Mouse (Mus musculus): ENCODE data around the gene Polr3c.
"Not testable (repeated sequence)": the region's sequence is repeated elsewhere in the genome, so short reads cannot be mapped to it uniquely, and the experiment has no call there.

The Polr3c gene

DNA sequence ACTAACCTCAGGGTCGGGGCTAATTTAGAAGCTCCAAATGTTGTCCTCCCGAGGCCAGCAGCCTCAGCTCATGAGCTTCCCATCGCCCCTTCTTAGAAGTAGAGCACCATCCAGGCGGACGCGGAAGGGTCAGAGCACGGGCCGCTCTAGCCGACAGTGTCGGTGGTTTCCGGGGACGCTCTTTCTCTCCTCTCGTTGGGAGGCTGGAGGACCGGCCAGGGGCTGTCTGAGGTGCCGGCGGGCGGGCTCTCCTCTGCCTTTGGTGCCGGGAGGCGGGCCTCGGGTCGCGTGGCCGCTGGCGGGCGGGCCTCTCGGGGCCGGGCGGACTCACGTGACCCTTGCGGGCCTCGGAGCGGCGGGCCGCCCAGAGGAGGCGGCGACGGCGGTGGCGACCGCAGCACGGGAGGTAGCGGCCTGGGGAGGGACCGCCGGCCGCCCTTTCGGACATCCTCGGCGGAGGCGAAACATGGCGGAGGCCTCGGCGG is at the start of gene Polr3c, which contains the start of gene Rnf115:
Gene Polr3c (minus strand): TSS at position 286 of the 485 bp plus-strand sequence.
Gene Rnf115 (plus strand): TSS at position 322 of the 485 bp plus-strand sequence.
- DNase-seq (ENCODE audit: low read depth) = peak; percentile 81

DNA sequence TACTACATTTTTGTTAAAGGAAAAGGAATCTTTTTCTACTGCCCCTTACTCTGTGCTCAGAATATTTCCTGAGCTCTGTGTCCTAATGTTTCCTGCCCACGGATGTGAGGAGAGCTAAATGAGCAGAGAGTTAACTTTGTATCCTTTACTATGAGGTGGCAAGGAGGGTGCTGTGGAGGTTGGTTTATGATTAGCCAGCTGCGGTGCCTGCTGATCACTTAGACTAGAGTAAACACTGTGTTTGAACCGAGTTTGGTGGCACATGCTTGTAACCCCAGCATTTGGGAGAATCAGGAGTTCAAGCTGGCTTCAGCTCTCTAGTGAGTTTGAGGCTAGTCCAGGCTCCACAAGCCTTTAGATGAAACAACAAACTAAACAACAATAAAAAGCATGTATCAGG is 49.7 kb upstream of the Polr3c start:
- no peak for DNase-seq (ENCODE audit: low read depth)

- DNase-seq (ENCODE audit: low read depth) = no peak
Observed at GRCm38 (mm10) chr3:96772949-96773348, 45.5 kb upstream of the Polr3c start.

GRCm38 (mm10) chr3:96769971-96770370 is 42.5 kb upstream of the Polr3c start:
- DNase-seq (ENCODE audit: low read depth) = no peak

DNA sequence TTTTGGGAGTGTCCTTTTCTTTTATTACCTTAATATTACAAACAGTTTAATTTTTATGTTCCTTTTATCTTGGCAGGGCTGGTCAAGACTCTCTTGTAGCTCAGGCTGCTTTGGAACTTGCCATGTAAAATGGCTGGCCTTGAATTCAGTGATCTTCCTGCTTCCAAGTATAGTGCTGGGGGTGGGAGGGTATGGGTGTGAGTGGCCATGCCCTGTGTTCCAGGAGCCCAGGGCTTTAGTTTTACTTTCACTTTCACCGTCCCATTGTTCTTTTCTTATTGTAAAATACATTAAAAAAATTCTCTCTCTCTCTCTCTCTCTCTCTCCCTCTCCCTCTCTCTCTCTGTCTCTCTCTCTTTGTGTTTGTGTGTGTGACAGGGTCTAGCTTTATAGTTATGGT is 37.1 kb upstream of the Polr3c start:
- DNase-seq (ENCODE audit: low read depth) = no peak

DNA sequence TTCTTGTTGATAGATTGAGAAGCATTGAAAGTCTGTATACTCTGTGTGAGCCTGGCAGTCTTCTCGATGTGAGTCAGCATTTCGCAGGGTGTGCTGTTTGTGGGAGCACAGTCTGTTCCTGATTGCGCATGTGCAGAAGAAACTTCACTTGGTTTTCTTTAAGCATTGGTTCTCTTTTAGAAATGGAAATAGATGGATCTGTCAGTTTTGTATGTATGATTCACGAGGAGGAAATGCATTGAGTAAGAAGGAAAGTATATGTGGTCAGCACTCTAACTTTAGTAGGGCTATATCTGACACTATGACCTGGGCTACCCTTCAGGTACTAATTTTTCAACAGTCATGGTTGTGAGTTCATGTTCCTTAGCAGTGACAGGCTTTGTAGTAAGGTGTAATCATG is 32.3 kb upstream of the Polr3c start:
- peak; percentile 42 for DNase-seq (ENCODE audit: low read depth)

DNA sequence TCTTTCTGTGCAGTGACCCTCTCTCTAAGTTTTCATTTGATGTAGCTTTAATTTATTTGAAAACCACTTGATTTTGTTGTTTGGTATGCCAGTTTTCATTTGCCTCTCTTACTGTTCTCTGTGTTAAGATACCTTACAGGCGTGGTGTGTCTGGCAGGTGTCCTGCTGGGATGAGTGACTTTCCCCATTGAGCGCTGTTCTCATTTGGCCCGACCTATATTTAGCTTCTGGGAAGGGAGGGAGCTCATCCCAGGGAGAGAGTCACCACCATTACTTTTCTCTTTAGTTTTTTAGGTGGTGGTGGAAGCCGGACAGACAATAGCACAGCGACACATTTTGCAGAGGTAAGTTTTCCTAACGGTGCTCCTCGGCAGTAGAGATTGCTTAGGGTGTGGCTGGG is 30.3 kb upstream of the Polr3c start:
- no peak for DNase-seq (ENCODE audit: low read depth)

GRCm38 (mm10) chr3:96755935-96756334 is 28.5 kb upstream of the Polr3c start:
- no peak for DNase-seq (ENCODE audit: low read depth)

- no peak for DNase-seq (ENCODE audit: low read depth)
Observed at GRCm38 (mm10) chr3:96746829-96747228, 19.4 kb upstream of the Polr3c start.

GRCm38 (mm10) chr3:96744348-96744747 is 16.9 kb upstream of the Polr3c start:
- no peak for DNase-seq (ENCODE audit: low read depth)

GRCm38 (mm10) chr3:96740279-96740678 is 12.9 kb upstream of the Polr3c start:
- not testable (repeated sequence) for DNase-seq (ENCODE audit: low read depth)

- no peak for DNase-seq (ENCODE audit: low read depth)
Observed at GRCm38 (mm10) chr3:96737995-96738394, 10.6 kb upstream of the Polr3c start.

- no peak for DNase-seq (ENCODE audit: low read depth)
Observed at GRCm38 (mm10) chr3:96737013-96737740, 9.7 kb upstream of the Polr3c start.

- DNase-seq (ENCODE audit: low read depth) = no peak
Observed at GRCm38 (mm10) chr3:96735200-96735599, 7.8 kb upstream of the Polr3c start.

GRCm38 (mm10) chr3:96733984-96734383 is 6.6 kb upstream of the Polr3c start:
- DNase-seq (ENCODE audit: low read depth) = no peak

DNA sequence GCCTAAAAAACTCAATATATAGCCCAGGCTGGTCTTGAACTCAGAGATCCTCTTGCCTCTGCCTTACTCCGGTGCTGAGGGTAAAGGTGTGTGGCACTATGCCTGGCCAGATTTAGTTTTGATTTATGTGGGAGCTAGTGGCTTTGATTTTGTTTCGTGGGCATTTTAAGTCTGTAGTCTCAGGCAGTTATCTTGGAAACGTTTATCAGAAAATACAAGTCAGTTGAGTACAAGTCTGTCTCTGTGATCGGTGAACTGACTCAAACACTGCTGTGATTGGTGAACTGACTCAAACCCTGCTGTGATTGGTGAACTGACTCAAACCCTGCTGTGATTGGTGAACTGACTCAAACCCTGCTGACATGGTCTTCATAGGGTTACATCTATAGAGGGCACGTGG is 3.4 kb upstream of the Polr3c start:
- DNase-seq (ENCODE audit: low read depth) = no peak

GRCm38 (mm10) chr3:96729403-96729784 is 2.0 kb upstream of the Polr3c start:
- DNase-seq (ENCODE audit: low read depth) = no peak

DNA sequence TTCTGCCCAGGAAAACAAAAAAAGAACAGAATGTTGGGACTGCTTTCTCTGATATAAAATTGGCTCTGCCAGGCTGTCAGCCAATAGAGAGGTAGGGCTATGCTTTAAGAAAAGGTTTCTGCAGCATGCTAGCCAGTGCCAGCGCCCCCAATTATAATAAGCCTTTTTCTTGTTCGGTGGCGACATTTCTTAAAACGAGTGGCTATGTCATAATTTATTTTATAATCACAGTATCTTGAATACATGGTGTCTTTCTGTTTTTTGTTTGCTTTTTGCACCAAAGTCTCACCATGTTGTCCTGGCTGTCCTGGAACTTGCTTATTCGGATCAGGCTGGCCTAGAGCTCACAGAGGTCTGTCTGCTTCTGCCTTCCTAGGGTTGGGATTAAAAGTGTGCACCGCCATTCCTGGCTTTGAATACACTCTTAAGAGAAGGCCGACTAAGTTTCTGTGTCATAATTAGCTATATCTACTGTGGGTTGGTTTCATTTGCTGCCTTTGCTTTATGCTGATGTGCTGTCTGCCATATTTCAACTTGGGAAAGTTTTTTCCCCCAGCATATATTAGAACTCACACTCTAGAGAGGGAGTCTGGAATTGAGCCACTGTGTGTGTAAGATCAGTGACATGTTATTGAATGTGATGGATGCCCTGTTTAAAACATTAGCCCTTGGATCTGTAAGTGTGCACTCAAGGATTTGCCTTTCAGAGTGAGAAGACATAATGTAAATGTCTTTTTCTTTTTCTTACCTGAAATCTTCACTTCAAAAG is 1.4 kb upstream of the Polr3c start:
- DNase-seq (ENCODE audit: low read depth) = no peak

- no peak for DNase-seq (ENCODE audit: low read depth)
Observed at GRCm38 (mm10) chr3:96727828-96728633, 603 bp upstream of the Polr3c start.

DNA sequence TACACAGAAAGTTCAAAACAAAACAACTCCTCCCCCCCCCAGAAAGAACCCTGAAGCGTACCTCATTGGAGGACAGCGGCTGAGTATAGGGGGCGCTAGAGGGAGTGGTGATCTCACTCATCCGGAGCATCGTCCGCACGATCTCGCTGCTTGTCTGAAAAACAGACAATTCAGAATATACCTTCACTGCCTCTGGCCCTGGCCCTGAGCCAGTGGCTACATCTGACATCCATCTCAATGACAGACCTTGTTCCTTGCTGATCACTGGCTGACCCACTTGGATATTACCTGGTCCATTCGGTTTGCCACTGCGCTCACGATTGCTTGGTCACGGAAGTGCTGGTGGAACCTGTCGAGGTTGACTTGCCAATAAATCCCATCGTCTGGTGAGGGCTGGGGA is 8.3 kb downstream of the Polr3c start:
- DNase-seq (ENCODE audit: low read depth) = no peak

- no peak for DNase-seq (ENCODE audit: low read depth)
Observed at GRCm38 (mm10) chr3:96715854-96716253, 11.6 kb downstream of the Polr3c start.

DNA sequence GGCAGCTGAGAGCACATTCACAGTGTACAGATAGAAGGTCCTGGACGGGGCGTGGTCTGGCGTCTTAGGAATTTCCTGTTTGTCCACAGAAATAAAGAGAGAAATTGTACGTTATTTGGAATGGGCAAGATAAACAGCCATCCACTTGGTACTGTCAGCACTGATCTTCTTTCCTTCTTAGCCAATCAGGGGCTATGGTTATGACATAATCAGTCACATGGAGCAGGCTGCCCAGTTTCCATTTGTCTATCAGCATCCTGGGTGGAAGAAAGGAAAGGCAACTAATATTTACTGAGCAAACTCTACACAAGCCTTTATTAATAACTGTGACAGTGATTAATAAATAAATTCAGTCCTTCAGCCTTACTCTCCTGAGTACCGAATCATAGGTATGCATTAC is 13.1 kb downstream of the Polr3c start:
- DNase-seq (ENCODE audit: low read depth) = no peak

All from fibroblast of lung, adult 2 months (primary cell).